Mouse (Mus musculus) intestine, embryonic 16.5 days (tissue): Measurements from ENCODE around the gene 1700025G04Rik. TPM values are rescaled to one million over a fixed set of nuclear protein-coding genes. Genes with fewer than 3 reads are reported as not detected.
A peak's percentile ranks its signal among the peaks of the same experiment; 100 is the strongest.

ENCODE experiments used
- ATAC-seq: fragments of 200-750 bp; cut with Nextera tagmentation; 2 replicates; pipeline ENCODE4 v1.8.0; 2017; ENCODE audit warnings: moderate TSS enrichment, moderate library complexity
- H3K27ac ChIP-seq: fragments of 300-500 bp; sonication (generic); 2 replicates; pipeline ENCODE4 v1.5.1; 2014; ENCODE audit warnings: mild to moderate bottlenecking, low read length
- H3K27me3 ChIP-seq: fragments of 300-500 bp; sonication (generic); replicated peaks from 2 replicates; pipeline ENCODE4 v1.6.1; 2014; ENCODE audit warnings: low read length, control low read depth, mixed read lengths; ENCODE audit not compliant: control insufficient read depth, insufficient read depth
- H3K36me3 ChIP-seq: fragments of 300-500 bp; sonication (generic); 2 replicates; pipeline ENCODE4 v1.6.1; 2014; ENCODE audit warnings: low read length, control low read depth; ENCODE audit not compliant: control insufficient read depth, insufficient read depth
- H3K4me1 ChIP-seq: fragments of 300-500 bp; sonication (generic); 2 replicates; pipeline ENCODE4 v1.6.1; 2014; ENCODE audit warnings: low read length, control low read depth, mixed read lengths; ENCODE audit not compliant: control insufficient read depth, insufficient read depth
- H3K4me2 ChIP-seq: fragments of 300-500 bp; sonication (generic); 2 replicates; pipeline ENCODE4 v1.6.1; 2014; ENCODE audit warnings: low read depth, low read length, control low read depth
- H3K4me3 ChIP-seq: fragments of 300-500 bp; sonication (generic); 2 replicates; pipeline ENCODE4 v1.5.1; 2014; ENCODE audit warnings: mild to moderate bottlenecking, low read length
- H3K9ac ChIP-seq: fragments of 300-500 bp; sonication (generic); 2 replicates; pipeline ENCODE4 v1.6.1; 2014; ENCODE audit warnings: low read depth, low read length
- H3K9me3 ChIP-seq: fragments of 300-500 bp; sonication (generic); 2 replicates; pipeline ENCODE4 v1.6.1; 2016; ENCODE audit warnings: low read length, control low read depth; ENCODE audit not compliant: control insufficient read depth
- WGBS: fragments of 180-500 bp; shearing (Covaris S2); extraction: QIAGEN DNeasy Blood & Tissue Kit; methylation state at CpG from one replicate; pipeline ENCODE4 v1.1.7; 2014; 5-methylcytosine and 5-hydroxymethylcytosine counted together
- polyA plus RNA-seq: library from polyadenylated mRNA; unstranded; fragments of >200 nt; fragmentation: Nextera tagmentation; extraction: Ambion mirVana; gene quantifications from 2 replicates; pipeline ENCODE4 v1.2.1, GENCODE M21; 2015

1700025G04Rik gene
- polyA plus RNA-seq = 18.5 and 20.2 TPM in 2 replicates

DNA sequence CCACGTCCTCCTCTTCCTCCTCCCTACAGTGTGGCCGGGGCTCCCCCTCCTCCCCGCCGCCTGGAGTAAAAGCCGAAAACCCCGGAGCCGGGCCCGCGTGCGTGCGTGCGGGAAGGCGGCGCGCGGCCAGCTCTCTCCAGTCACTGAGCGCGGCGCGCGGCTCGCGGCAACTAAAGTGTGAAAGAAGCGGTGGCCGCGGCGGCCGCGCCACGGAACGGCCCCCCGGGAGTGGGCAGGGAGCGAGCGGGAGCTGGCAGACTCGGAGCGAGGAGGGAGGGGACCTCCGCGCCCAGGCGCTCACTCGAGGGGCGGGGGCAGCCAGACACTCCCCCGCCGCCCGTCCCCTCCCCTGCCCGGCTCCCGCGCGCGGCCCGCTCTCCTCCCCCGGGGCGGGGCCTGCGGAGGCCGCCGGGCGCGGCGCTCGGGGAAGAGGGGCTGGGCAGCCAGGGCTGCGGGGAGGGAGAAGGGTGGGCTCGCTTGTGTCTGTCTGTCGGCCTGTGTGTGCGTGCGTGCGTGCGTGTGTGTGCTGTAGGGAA is at the start of gene 1700025G04Rik:
Gene 1700025G04Rik, minus strand, starts transcription at position 108 of the 536 bp plus-strand sequence.
- WGBS = under 1% methylated on average over 41 of the region's 66 CpGs
- Histone ChIP-seq H3K4me3 (peak within 1 kb of the TSS; percentile 99), H3K36me3 (no peaks in the 10 kb centered on the region), H3K4me2 (peak within 1 kb of the TSS; percentile 93), H3K4me1 (peaks cover 30% of the 10 kb centered on the region), H3K27me3 (no peaks in the 10 kb centered on the region), H3K9me3 (no peaks in the 10 kb centered on the region), H3K9ac (peak within 1 kb of the TSS; percentile 98), H3K27ac (peak within 1 kb of the TSS; percentile 87)
- ATAC-seq = peak; percentile 93

DNA sequence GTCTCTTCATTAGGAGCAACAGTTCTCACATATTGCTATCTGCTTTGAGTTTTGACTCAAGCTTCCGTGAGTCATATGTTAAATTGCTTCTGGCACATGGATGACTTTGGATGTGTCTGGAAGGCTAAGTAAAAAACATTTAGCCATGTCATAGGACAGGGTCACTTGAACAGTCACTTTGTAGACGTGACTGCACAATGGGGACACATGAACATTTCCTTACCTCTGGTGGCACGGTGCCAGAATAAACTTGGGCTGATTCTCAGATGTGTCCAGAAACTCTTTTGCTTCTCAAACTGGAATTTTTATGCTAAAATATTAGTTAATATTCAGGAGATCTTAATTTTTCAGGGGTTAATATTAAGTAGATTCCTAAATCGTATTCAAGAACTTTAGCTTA is 49.6 kb upstream of the 1700025G04Rik start:
- Histone ChIP-seq H3K4me2 (no peak overlapping the region), H3K4me1 (no peaks in the 10 kb centered on the region), H3K9ac (no peak overlapping the region), H3K36me3 (no peaks in the 10 kb centered on the region), H3K27ac (no peak overlapping the region), H3K4me3 (no peak overlapping the region), H3K27me3 (no peaks in the 10 kb centered on the region), H3K9me3 (no peaks in the 10 kb centered on the region)
- no peak for ATAC-seq
- 74% methylated on average over 4 of the region's 4 CpGs for WGBS

DNA sequence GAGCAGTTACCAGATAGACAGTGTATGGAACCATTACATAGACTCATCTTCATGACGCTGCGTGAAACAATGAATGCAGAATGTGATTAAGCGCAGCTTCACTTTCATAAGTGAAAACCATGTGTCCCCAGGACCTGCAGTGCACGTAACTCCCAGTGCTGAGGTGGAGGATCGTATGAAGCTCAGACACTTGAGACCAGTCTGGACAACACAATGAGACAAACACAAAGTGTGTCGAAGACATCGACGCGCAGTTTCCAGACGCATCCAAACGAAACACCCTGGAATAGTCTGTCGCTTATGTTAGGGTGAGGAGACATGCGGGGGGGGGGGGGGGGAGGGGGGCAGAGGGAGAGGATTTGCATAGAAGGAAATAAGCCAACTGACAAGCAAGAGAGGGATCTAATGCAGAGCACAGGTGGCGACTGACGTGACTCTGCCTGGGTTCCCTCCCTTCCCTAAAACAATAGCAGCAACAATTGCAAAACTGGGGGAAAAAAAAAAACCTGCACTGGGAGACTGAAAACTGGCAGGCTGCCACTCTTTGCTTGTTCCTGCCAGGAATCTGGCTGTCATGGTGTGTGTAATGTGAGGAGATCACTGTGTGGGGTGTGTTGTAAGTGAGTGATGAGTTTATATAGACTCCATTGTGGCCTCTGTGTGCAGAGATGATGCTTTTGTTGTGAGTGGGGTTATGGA is 40.3 kb upstream of the 1700025G04Rik start:
- Histone ChIP-seq H3K9me3 (no peaks in the 10 kb centered on the region), H3K27ac (no peak overlapping the region), H3K36me3 (no peaks in the 10 kb centered on the region), H3K4me2 (no peak overlapping the region), H3K9ac (no peak overlapping the region), H3K27me3 (no peaks in the 10 kb centered on the region), H3K4me1 (no peaks in the 10 kb centered on the region), H3K4me3 (no peak overlapping the region)
- 67% methylated on average over 14 of the region's 15 CpGs for WGBS
- ATAC-seq = no peak

DNA sequence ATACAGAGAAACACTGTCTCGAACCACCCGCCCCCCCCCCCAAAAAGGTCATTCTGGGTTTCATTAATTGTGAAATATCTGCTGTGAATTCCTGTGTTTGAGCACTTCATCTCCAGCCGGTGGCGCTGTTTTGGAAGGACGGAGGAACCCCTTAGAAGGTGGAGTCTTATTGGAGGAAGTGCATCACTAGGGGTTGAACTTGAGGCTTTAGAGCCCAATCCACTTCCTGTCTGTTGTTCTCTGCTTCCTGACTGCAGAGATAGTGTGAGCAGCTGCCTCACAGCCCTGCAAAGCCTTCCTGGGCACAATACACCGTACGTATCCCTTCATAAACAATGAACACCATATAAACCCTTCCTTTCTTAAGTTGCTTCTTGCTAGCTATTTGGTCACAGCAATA is 35.5 kb upstream of the 1700025G04Rik start:
- H3K9ac ChIP-seq = no peak overlapping the region

DNA sequence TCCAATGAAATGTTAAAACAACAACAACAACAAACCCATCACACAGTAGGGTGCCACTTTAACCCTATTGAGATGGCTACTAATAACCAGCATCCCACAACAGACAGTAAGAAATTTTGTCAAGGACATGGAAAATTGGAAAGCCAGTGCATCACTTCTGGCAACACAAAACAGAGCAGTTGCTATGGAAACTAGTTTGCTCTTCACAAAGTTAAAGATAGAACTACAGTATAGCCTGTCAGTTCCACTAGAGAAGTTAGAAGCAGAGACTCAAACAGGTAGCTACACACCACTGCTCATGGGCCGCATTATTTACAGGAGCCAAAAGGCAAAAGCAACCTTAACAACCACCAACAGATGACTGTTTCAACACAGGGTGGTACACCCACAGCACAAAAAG is 20.2 kb upstream of the 1700025G04Rik start:
- no peaks in the 10 kb centered on the region for H3K9me3 ChIP-seq
- H3K27me3 ChIP-seq = no peaks in the 10 kb centered on the region
- H3K36me3 ChIP-seq = no peaks in the 10 kb centered on the region
- H3K4me1 ChIP-seq = no peaks in the 10 kb centered on the region
- no peak overlapping the region for H3K9ac ChIP-seq
- no peak overlapping the region for H3K4me2 ChIP-seq
- no peak overlapping the region for H3K27ac ChIP-seq
- 97% methylated on average over 1 of the region's 1 CpGs for WGBS
- ATAC-seq = no peak
- no peak overlapping the region for H3K4me3 ChIP-seq

More for the DNA sequence above, 35.5 kb upstream of the 1700025G04Rik start:
- Histone ChIP-seq H3K4me1 (no peaks in the 10 kb centered on the region), H3K9me3 (no peaks in the 10 kb centered on the region), H3K4me3 (no peak overlapping the region), H3K36me3 (no peaks in the 10 kb centered on the region), H3K27ac (no peak overlapping the region), H3K27me3 (no peaks in the 10 kb centered on the region), H3K4me2 (no peak overlapping the region)
- WGBS = 89% methylated on average over 7 of the region's 7 CpGs
- no peak for ATAC-seq

DNA sequence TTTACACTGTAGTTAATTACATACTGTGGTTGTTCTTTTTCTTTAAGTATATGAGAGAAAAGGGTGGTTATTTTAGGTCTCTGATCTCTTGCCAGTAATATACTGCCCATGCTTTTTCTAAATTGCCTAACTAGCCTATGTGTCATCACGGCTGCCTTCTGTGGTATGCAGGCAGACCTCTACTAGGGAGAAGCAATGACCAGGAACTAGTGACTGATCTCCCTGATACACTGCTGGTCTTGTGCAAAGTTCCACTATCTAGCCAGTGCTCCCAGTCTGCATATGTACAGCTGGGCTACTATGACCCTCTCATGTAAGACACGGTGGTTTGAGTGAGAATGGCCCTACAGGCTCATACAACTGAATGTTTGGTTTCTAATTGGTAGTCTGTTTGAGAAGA is 16.2 kb upstream of the 1700025G04Rik start:
- no peak overlapping the region for H3K27ac ChIP-seq
- H3K36me3 ChIP-seq = no peaks in the 10 kb centered on the region
- 0 out of 2 replicates have a peak, but pooled peaks cover 4% of the 10 kb centered on the region for H3K4me1 ChIP-seq
- H3K4me2 ChIP-seq = no peak overlapping the region
- no peak for ATAC-seq
- no peaks in the 10 kb centered on the region for H3K9me3 ChIP-seq
- WGBS = 79% methylated on average over 2 of the region's 2 CpGs
- no peaks in the 10 kb centered on the region for H3K27me3 ChIP-seq
- no peak overlapping the region for H3K9ac ChIP-seq
- no peak overlapping the region for H3K4me3 ChIP-seq

DNA sequence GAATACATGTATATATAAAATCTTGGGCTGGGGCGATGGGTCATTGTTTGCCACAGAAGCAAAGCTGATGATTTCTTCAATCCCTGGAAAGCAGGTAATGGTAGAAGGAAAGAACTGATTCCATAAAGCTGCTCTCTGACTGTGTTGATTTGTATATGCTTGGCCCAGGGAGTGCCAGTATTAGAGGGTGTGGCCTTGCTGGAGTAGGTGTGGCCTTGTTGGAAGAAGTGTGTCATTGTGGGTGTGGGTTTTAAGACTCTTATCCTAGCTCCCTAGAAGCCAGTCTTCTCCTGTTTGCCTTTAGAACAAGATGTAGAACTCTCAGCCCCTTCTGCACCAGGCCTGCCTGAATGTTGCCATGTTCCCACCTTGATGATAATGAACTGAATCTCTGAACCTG is 15.3 kb upstream of the 1700025G04Rik start:
- 0 out of 2 replicates have a peak, but pooled peaks cover 4% of the 10 kb centered on the region for H3K4me1 ChIP-seq
- no peak overlapping the region for H3K9ac ChIP-seq
- H3K36me3 ChIP-seq = no peaks in the 10 kb centered on the region
- H3K4me3 ChIP-seq = no peak overlapping the region
- WGBS = 98% methylated on average over 1 of the region's 1 CpGs
- no peak for ATAC-seq
- no peaks in the 10 kb centered on the region for H3K9me3 ChIP-seq
- no peaks in the 10 kb centered on the region for H3K27me3 ChIP-seq
- H3K4me2 ChIP-seq = no peak overlapping the region
- H3K27ac ChIP-seq = no peak overlapping the region

DNA sequence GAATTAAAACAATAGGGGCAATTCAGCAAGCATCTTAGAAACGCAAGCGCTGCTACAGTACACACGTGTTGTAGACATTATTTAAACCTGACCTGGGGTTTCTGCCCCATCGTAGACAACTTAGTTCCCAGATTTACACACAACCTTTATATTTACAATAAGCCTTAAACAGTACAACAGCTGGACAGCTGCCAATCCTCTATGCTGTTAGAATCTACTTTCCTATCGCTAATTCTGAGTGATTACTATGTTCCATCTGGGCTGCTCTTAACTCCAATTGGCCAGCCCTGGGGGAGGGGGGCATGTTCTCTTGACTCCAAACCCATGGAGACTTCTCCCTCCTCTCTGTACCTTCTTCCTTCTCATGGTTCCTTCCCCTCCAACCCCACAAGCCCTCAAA is 11.8 kb upstream of the 1700025G04Rik start:
- no peak for ATAC-seq
- no peak overlapping the region for H3K4me2 ChIP-seq
- 54% methylated on average over 5 of the region's 5 CpGs for WGBS
- no peak overlapping the region for H3K9ac ChIP-seq
- H3K36me3 ChIP-seq = no peaks in the 10 kb centered on the region
- H3K27ac ChIP-seq = no peak overlapping the region
- H3K27me3 ChIP-seq = no peaks in the 10 kb centered on the region
- H3K4me3 ChIP-seq = no peak overlapping the region
- no peaks in the 10 kb centered on the region for H3K9me3 ChIP-seq
- 0 out of 2 replicates have a peak, but pooled peaks cover 4% of the 10 kb centered on the region for H3K4me1 ChIP-seq

DNA sequence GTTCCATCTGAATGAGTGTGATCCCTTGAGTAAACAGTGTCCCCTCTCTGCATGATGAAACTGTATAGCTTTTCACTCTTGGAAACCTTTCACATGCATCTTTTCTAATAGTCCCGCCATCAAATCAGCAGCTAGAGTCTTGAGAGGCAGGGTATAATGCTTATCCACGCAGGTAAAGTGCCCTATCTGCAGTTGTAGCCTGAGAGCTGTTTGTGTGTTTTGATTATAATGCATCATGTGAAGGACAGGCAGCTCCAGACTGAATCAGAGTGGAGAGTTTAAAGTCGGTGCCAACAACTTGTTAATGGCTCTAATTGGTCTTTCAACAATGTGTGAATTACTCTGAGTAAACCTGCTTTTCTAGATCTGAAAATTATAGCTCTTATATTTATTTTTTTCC is 6.1 kb upstream of the 1700025G04Rik start:
- Histone ChIP-seq H3K27ac (no peak overlapping the region), H3K4me2 (no peak overlapping the region), H3K36me3 (no peaks in the 10 kb centered on the region), H3K4me1 (peaks cover 2% of the 10 kb centered on the region; the same call in 1 of the 2 replicates), H3K4me3 (no peak overlapping the region), H3K9ac (no peak overlapping the region), H3K9me3 (no peaks in the 10 kb centered on the region), H3K27me3 (no peaks in the 10 kb centered on the region)
- 45% methylated on average over 3 of the region's 3 CpGs for WGBS
- no peak for ATAC-seq
